Mouse (Mus musculus) midbrain, embryonic 16.5 days (tissue): ENCODE data around the gene Ric1. TPM values are rescaled to one million over a fixed set of nuclear protein-coding genes. Genes with fewer than 3 reads are reported as not detected.

ENCODE experiments used
- polyA plus RNA-seq: library from polyadenylated mRNA; unstranded; fragments of >200 nt; fragmentation: Nextera tagmentation; extraction: Ambion mirVana; gene quantifications from 2 replicates; pipeline ENCODE4 v1.2.1, GENCODE M21; 2015

The Ric1 gene
- polyA plus RNA-seq, 1 experiment from 2014 or later = 12.6 TPM

Other genes starting within 250 kb of the Ric1 start
- gene Insl6, start 196.9 kb upstream of the Ric1 start, polyA plus RNA-seq = 0.82 and 1.4 TPM in 2 replicates
- gene Rln1, start 187.6 kb upstream of the Ric1 start, polyA plus RNA-seq = 3.7 and 4.3 TPM in 2 replicates
- gene Plgrkt, start 154.9 kb upstream of the Ric1 start, polyA plus RNA-seq = 82.4 and 84.1 TPM in 2 replicates
- 0.71 and 0.93 TPM in 2 replicates for gene Cd274, start 154.8 kb upstream of the Ric1 start, polyA plus RNA-seq
- gene Pdcd1lg2, start 111.4 kb upstream of the Ric1 start, polyA plus RNA-seq = not detected in 2 replicates
- gene Ermp1, start 126.1 kb downstream of the Ric1 start, polyA plus RNA-seq = 9.4 and 10.9 TPM in 2 replicates
- not detected in 2 replicates for gene Mlana, start 175.5 kb downstream of the Ric1 start, polyA plus RNA-seq